Mouse (Mus musculus) monocyte, adult 59 days (primary cell): ENCODE results near the gene Rbp3. TPM values are rescaled to one million over a fixed set of nuclear protein-coding genes. Genes with fewer than 3 reads are reported as not detected.

Source experiments
- total RNA-seq, 2 experiments: library from RNA; stranded (reverse); gene quantifications; one replicate each; pipeline ENCODE4 v1.2.4; 2023

Gene Rbp3
- not detected for total RNA-seq

GRCm38 (mm10) chr14:33953761-33954160, at the start of gene Rbp3:
Rbp3 (plus strand) TSS chr14:33954003.

DNA sequence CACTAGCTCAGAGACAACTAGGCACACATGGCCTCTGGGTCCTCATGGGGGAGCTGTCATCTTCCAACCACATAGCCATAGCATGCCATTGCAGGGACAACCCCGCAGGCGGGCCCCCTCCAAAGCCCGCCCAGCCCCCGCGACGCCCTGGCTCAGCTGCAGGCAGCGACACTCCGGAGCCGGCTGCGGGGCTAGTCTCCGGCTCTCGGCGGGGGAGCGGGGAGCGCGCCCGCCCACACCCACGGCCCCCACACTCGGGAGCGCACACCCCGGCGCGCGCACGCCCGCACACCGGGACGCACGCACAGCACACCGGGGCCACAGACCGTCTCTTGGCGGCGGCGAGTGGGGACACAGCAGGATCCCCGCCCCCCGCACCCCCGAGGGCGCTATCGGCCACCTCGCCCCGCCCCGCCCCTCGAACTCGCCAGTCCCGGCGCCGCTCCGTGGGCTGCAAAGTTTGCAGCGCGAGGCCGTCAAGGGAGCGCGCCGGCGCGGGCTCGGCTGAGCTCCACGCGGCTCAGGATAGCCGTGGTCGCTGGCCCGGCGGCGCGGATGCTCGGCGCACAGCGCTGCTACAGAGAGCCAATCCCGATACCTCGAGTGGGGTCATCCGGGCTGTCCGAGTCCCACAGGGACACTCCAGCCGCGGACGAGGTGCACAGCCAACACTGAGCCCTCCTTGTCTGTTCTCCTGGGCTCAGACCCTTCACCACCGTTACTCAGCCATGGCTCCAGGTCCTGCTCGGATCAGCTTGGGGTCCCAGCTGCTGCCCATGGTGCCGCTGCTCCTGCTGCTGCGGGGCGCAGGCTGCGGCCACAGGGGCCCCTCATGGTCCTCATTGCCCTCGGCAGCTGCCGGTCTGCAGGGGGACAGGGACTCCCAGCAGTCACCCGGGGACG, 30.4 kb upstream of the Rbp3 start, which contains the start of gene Gdf10:
Gene Gdf10, plus strand, starts transcription at position 420 of the 903 bp plus-strand sequence.

GRCm38 (mm10) chr14:33940739-33941138, 13.1 kb upstream of the Rbp3 start, which contains the start of gene Gdf2:
Gdf2 (plus strand) TSS chr14:33941039.

GRCm38 (mm10) chr14:33978604-33979059, 24.8 kb downstream of the Rbp3 start, which contains the start of gene Zfp488:
Zfp488 (minus strand) TSS chr14:33978764.

Other genes with a start within 250 kb of the Rbp3 start
- gene Gdf10, start 30.4 kb upstream of the Rbp3 start, total RNA-seq, result not detected
- not detected for gene Gdf2, start 13.0 kb upstream of the Rbp3 start, total RNA-seq
- gene Zfp488, start 24.8 kb downstream of the Rbp3 start, total RNA-seq, result under 1 TPM; 0.15 to 0.26 TPM
- not detected for gene Gm30083, start 61.2 kb downstream of the Rbp3 start, total RNA-seq
- gene Gm5460, start 62.8 kb downstream of the Rbp3 start, total RNA-seq, result not detected
- gene Antxrl, start 98.7 kb downstream of the Rbp3 start, total RNA-seq, result not detected
- gene Anxa8, start 132.0 kb downstream of the Rbp3 start, total RNA-seq, result not detected
- not detected for gene A630023A22Rik, start 148.8 kb downstream of the Rbp3 start, total RNA-seq
- gene Npy4r, start 198.5 kb downstream of the Rbp3 start, total RNA-seq, result not detected
- gene Gprin2, start 247.7 kb downstream of the Rbp3 start, total RNA-seq, result not detected